Mouse (Mus musculus): ENCODE measurements around the gene Cirbp. TPM values are rescaled to one million over a fixed set of nuclear protein-coding genes. Genes with fewer than 3 reads are reported as not detected.

Gene Cirbp
- total and polyA plus RNA-seq, 2 experiments from 2014 or later: 424 to 834 TPM

GRCm38 (mm10) chr10:80150226-80151210 is 15.3 kb upstream of the Cirbp start:
- peak; percentile 15; the same call in 1 of the 2 replicates for ATAC-seq
- Histone ChIP-seq H3K9me3 (ENCODE audit: low read length) (no peaks in the 10 kb centered on the region), H3K4me3 (ENCODE audit: low read depth, low read length) (peak overlapping the region; percentile 98), H3K4me2 (ENCODE audit: low read depth) (peak overlapping the region; percentile 95), H3K36me3 (ENCODE audit: insufficient read depth) (peaks cover 29% of the 10 kb centered on the region), H3K4me1 (ENCODE audit: insufficient read depth) (peaks cover 18% of the 10 kb centered on the region), H3K27ac (ENCODE audit: low read depth, low read length) (peak overlapping the region; percentile 100), H3K9ac (peak overlapping the region; percentile 100), H3K27me3 (ENCODE audit: insufficient read depth, low read length) (no peaks in the 10 kb centered on the region)
- WGBS: under 1% methylated on average over 53 of the region's 71 CpGs
- DNase-seq: peak; percentile 90
- TF ChIP-seq CTCF (IDR thresholded peaks at IDR 0.05; ENCODE audit: low read depth): no peak

GRCm38 (mm10) chr10:80151211-80152034 is 14.4 kb upstream of the Cirbp start:
- Histone ChIP-seq H3K4me1 (ENCODE audit: insufficient read depth) (peaks cover 18% of the 10 kb centered on the region), H3K4me3 (ENCODE audit: low read depth, low read length) (peak overlapping the region; percentile 98), H3K36me3 (ENCODE audit: insufficient read depth) (peaks cover 38% of the 10 kb centered on the region), H3K27me3 (ENCODE audit: insufficient read depth, low read length) (no peaks in the 10 kb centered on the region), H3K9me3 (ENCODE audit: low read length) (no peaks in the 10 kb centered on the region), H3K27ac (ENCODE audit: low read depth, low read length) (peak overlapping the region; percentile 100), H3K4me2 (ENCODE audit: low read depth) (peak overlapping the region; percentile 95), H3K9ac (peak overlapping the region; percentile 100)
- TF ChIP-seq CTCF (IDR thresholded peaks at IDR 0.05; ENCODE audit: low read depth): no peak
- ATAC-seq: no peak
- WGBS: under 1% methylated on average over 21 of the region's 26 CpGs
- peak; percentile 73 for DNase-seq

GRCm38 (mm10) chr10:80152071-80152872 is 13.5 kb upstream of the Cirbp start:
- no peak for ATAC-seq
- Histone ChIP-seq H3K9me3 (ENCODE audit: low read length) (no peaks in the 10 kb centered on the region), H3K4me1 (ENCODE audit: insufficient read depth) (peaks cover 18% of the 10 kb centered on the region), H3K36me3 (ENCODE audit: insufficient read depth) (peaks cover 46% of the 10 kb centered on the region), H3K9ac (peak overlapping the region; percentile 100), H3K27me3 (ENCODE audit: insufficient read depth, low read length) (no peaks in the 10 kb centered on the region), H3K4me2 (ENCODE audit: low read depth) (peak overlapping the region; percentile 95), H3K27ac (ENCODE audit: low read depth, low read length) (peak overlapping the region; percentile 100), H3K4me3 (ENCODE audit: low read depth, low read length) (peak overlapping the region; percentile 98)
- DNase-seq: peak; percentile 47
- WGBS: 4% methylated on average over 15 of the region's 15 CpGs
- no peak for TF ChIP-seq CTCF (IDR thresholded peaks at IDR 0.05; ENCODE audit: low read depth)

GRCm38 (mm10) chr10:80152873-80153260 is 12.9 kb upstream of the Cirbp start:
- ATAC-seq: no peak
- Histone ChIP-seq H3K27ac (ENCODE audit: low read depth, low read length) (peak overlapping the region; percentile 100), H3K9ac (peak overlapping the region; percentile 100), H3K4me2 (ENCODE audit: low read depth) (peak overlapping the region; percentile 95), H3K27me3 (ENCODE audit: insufficient read depth, low read length) (no peaks in the 10 kb centered on the region), H3K4me1 (ENCODE audit: insufficient read depth) (peaks cover 18% of the 10 kb centered on the region), H3K36me3 (ENCODE audit: insufficient read depth) (peaks cover 50% of the 10 kb centered on the region), H3K9me3 (ENCODE audit: low read length) (no peaks in the 10 kb centered on the region), H3K4me3 (ENCODE audit: low read depth, low read length) (peak overlapping the region; percentile 98)
- DNase-seq: no peak
- 31% methylated on average over 3 of the region's 3 CpGs for WGBS
- no peak for TF ChIP-seq CTCF (IDR thresholded peaks at IDR 0.05; ENCODE audit: low read depth)

GRCm38 (mm10) chr10:80153713-80154112 is 12.1 kb upstream of the Cirbp start:
- no peak overlapping the region for H3K4me3 ChIP-seq (ENCODE audit: low read depth, low read length)
- H3K27me3 ChIP-seq (ENCODE audit: insufficient read depth, low read length): no peaks in the 10 kb centered on the region
- peaks cover 18% of the 10 kb centered on the region for H3K4me1 ChIP-seq (ENCODE audit: insufficient read depth)
- peaks cover 50% of the 10 kb centered on the region for H3K36me3 ChIP-seq (ENCODE audit: insufficient read depth)
- ATAC-seq: no peak
- H3K27ac ChIP-seq (ENCODE audit: low read depth, low read length): peak overlapping the region; percentile 100; the same call in 1 of the 2 replicates
- DNase-seq: no peak
- peak overlapping the region; percentile 100; the same call in 1 of the 2 replicates for H3K9ac ChIP-seq
- peak overlapping the region; percentile 95; the same call in 1 of the 2 replicates for H3K4me2 ChIP-seq (ENCODE audit: low read depth)
- H3K9me3 ChIP-seq (ENCODE audit: low read length): no peaks in the 10 kb centered on the region
- no peak for TF ChIP-seq CTCF (IDR thresholded peaks at IDR 0.05; ENCODE audit: low read depth)
- 90% methylated on average over 19 of the region's 19 CpGs for WGBS

- H3K4me2 ChIP-seq (ENCODE audit: low read depth): no peak overlapping the region
- H3K9ac ChIP-seq: no peak overlapping the region
- 0 out of 2 replicates have a peak overlapping the region, but pooled peaks have one; percentile 1 for H3K27ac ChIP-seq (ENCODE audit: low read depth, low read length)
- H3K4me3 ChIP-seq (ENCODE audit: low read depth, low read length): no peak overlapping the region
- no peak for TF ChIP-seq CTCF (IDR thresholded peaks at IDR 0.05; ENCODE audit: low read depth)
- 82% methylated on average over 7 of the region's 7 CpGs for WGBS
- DNase-seq (no peak), ATAC-seq (no peak)
- H3K36me3 ChIP-seq (ENCODE audit: insufficient read depth): peaks cover 50% of the 10 kb centered on the region
- H3K27me3 ChIP-seq (ENCODE audit: insufficient read depth, low read length): no peaks in the 10 kb centered on the region
- peaks cover 18% of the 10 kb centered on the region for H3K4me1 ChIP-seq (ENCODE audit: insufficient read depth)
- no peaks in the 10 kb centered on the region for H3K9me3 ChIP-seq (ENCODE audit: low read length)
Measured at GRCm38 (mm10) chr10:80154384-80154783, 11.4 kb upstream of the Cirbp start.

Measured in forebrain, postnatal 0 days (tissue).